Mouse (Mus musculus) spleen, adult 2 months (tissue): Measurements from ENCODE around the gene S1pr4. TPM values are rescaled to one million over a fixed set of nuclear protein-coding genes. Genes with fewer than 3 reads are reported as not detected.

Experiments used
- DNase-seq, 2 experiments: peaks; one replicate each; pipeline versions ENCODE4 v3.0.0 to v3.0.0-alpha.2; 2012 to 2021; ENCODE audit warnings: low spot score in 2 of 2, low read depth in 1 of 2
- H3K27ac ChIP-seq: fragments of 200-500 bp; 2 replicates; pipeline ENCODE4 v1.5.1; 2012; ENCODE audit warnings: low read length, inconsistent platforms; ENCODE audit not compliant: insufficient read depth
- H3K27me3 ChIP-seq: fragments of 200-500 bp; 2 replicates; pipeline ENCODE4 v1.6.1; 2012; ENCODE audit warnings: mild to moderate bottlenecking, moderate library complexity, low read length, inconsistent platforms; ENCODE audit not compliant: control insufficient read depth, insufficient read depth
- H3K36me3 ChIP-seq: fragments of 200-500 bp; 2 replicates; pipeline ENCODE4 v1.6.1; 2012; ENCODE audit warnings: mild to moderate bottlenecking, low read length, inconsistent platforms; ENCODE audit not compliant: control insufficient read depth, insufficient read depth
- H3K4me1 ChIP-seq: fragments of 200-500 bp; 2 replicates; pipeline ENCODE4 v1.6.1; 2011; ENCODE audit warnings: inconsistent platforms; ENCODE audit not compliant: control insufficient read depth, insufficient read depth, insufficient read length
- H3K4me3 ChIP-seq: fragments of 200-500 bp; 2 replicates; pipeline ENCODE4 v1.5.1; 2011; ENCODE audit warnings: mild to moderate bottlenecking, inconsistent platforms; ENCODE audit not compliant: insufficient read depth, insufficient read length; ENCODE audit errors: extremely low read depth
- CTCF ChIP-seq: fragments of 200-500 bp; IDR thresholded peaks from 2 replicates; pipeline ENCODE4 v1.5.1; 2011; ENCODE audit warnings: mild to moderate bottlenecking, inconsistent platforms; ENCODE audit not compliant: insufficient read depth, insufficient read length, insufficient replicate concordance; ENCODE audit errors: extremely low read depth
- POLR2A ChIP-seq: fragments of 200-500 bp; IDR thresholded peaks from 2 replicates; pipeline ENCODE4 v1.6.1; 2011; ENCODE audit warnings: low read depth, low read length, inconsistent platforms
- WGBS: fragments of 180-500 bp; shearing (Covaris S2); methylation state at CpG from one replicate; pipeline ENCODE4 v1.1.7; 2018; 5-methylcytosine and 5-hydroxymethylcytosine counted together
- polyA plus RNA-seq: library from polyadenylated mRNA; depleted of rRNA; stranded (reverse); fragments of >200 nt; gene quantifications from 2 replicates; pipeline ENCODE4 v1.2.3, GENCODE M21; 2012; rRNA removed

The S1pr4 gene
- polyA plus RNA-seq = 127 and 168 TPM in 2 replicates

- 53% methylated on average over 3 of the region's 3 CpGs for WGBS
- TF ChIP-seq POLR2A (no peak), CTCF (no peak)
- Histone ChIP-seq H3K4me3 (peak within 1 kb of the TSS; percentile 85), H3K27ac (peak within 1 kb of the TSS; percentile 99), H3K4me1 (peaks cover 16% of the 10 kb centered on the region), H3K27me3 (no peaks in the 10 kb centered on the region), H3K36me3 (no peaks in the 10 kb centered on the region)
- DNase-seq = no peak
Measured at GRCm38 (mm10) chr10:81500032-81500431, at the start of gene S1pr4. TSS of gene S1pr4 (minus strand) at chr10:81500132.

GRCm38 (mm10) chr10:81548944-81549343, 49.0 kb upstream of the S1pr4 start:
- H3K4me3 ChIP-seq = no peak overlapping the region
- H3K36me3 ChIP-seq = no peaks in the 10 kb centered on the region
- TF ChIP-seq POLR2A (no peak), CTCF (no peak)
- WGBS = 82% methylated on average over 5 of the region's 5 CpGs
- no peaks in the 10 kb centered on the region for H3K27me3 ChIP-seq
- H3K4me1 ChIP-seq = peaks cover 8% of the 10 kb centered on the region; the same call in 1 of the 2 replicates
- DNase-seq = no peak
- H3K27ac ChIP-seq = no peak overlapping the region

- H3K4me3 ChIP-seq = no peak overlapping the region
- H3K4me1 ChIP-seq = peaks cover 18% of the 10 kb centered on the region; the same call in 1 of the 2 replicates
- no peaks in the 10 kb centered on the region for H3K36me3 ChIP-seq
- H3K27ac ChIP-seq = no peak overlapping the region
- DNase-seq = no peak
- 93% methylated on average over 13 of the region's 13 CpGs for WGBS
- no peaks in the 10 kb centered on the region for H3K27me3 ChIP-seq
- no peak for TF ChIP-seq CTCF
- no peak for TF ChIP-seq POLR2A
Measured at GRCm38 (mm10) chr10:81546788-81547571, 47.0 kb upstream of the S1pr4 start.

- no peaks in the 10 kb centered on the region for H3K27me3 ChIP-seq
- no peak for DNase-seq
- H3K27ac ChIP-seq = no peak overlapping the region
- 81% methylated on average over 5 of the region's 5 CpGs for WGBS
- H3K36me3 ChIP-seq = no peaks in the 10 kb centered on the region
- H3K4me3 ChIP-seq = no peak overlapping the region
- no peak for TF ChIP-seq CTCF
- TF ChIP-seq POLR2A = no peak
- peaks cover 15% of the 10 kb centered on the region; the same call in 1 of the 2 replicates for H3K4me1 ChIP-seq
Measured at GRCm38 (mm10) chr10:81546332-81546731, 46.4 kb upstream of the S1pr4 start.

- Histone ChIP-seq H3K27ac (peak within 1 kb of the TSS; percentile 83), H3K4me1 (peaks cover 14% of the 10 kb centered on the region; the same call in 1 of the 2 replicates), H3K36me3 (no peaks in the 10 kb centered on the region), H3K27me3 (no peaks in the 10 kb centered on the region), H3K4me3 (peak within 1 kb of the TSS; percentile 82)
- peak; percentile 92 to 100 for DNase-seq
- TF ChIP-seq POLR2A (no peak), CTCF (no peak)
- WGBS = 1% methylated on average over 58 of the region's 59 CpGs
Measured at GRCm38 (mm10) chr10:81545161-81545747, 45.3 kb upstream of the S1pr4 start, which contains the start of gene Gna11. TSS of gene Gna11 (minus strand) at chr10:81545190.

GRCm38 (mm10) chr10:81544296-81545160, 44.6 kb upstream of the S1pr4 start:
- H3K27me3 ChIP-seq = no peaks in the 10 kb centered on the region
- peak overlapping the region; percentile 70 for H3K27ac ChIP-seq
- no peak; the same call in 1 of the 2 replicates for TF ChIP-seq POLR2A
- TF ChIP-seq CTCF = no peak
- no peak for DNase-seq
- peak overlapping the region; percentile 82 for H3K4me3 ChIP-seq
- peaks cover 14% of the 10 kb centered on the region; the same call in 1 of the 2 replicates for H3K4me1 ChIP-seq
- H3K36me3 ChIP-seq = no peaks in the 10 kb centered on the region
- under 1% methylated on average over 93 of the region's 93 CpGs for WGBS
